Mouse (Mus musculus) frontal cortex, postnatal 36 days (tissue): ENCODE data around the gene Cdr2l.

Experiments used
- DNase-seq, 2 experiments: peaks; one replicate each; pipeline ENCODE4 v3.0.0; 2022; ENCODE audit warnings: low spot score in 2 of 2

Cdr2l gene

GRCm38 (mm10) chr11:115406858-115407401 lies 25.2 kb downstream of the Cdr2l start:
- no peak for DNase-seq

- no peak for DNase-seq
Measured at GRCm38 (mm10) chr11:115408266-115408920, 26.7 kb downstream of the Cdr2l start.

- no peak for DNase-seq
Measured at GRCm38 (mm10) chr11:115409556-115409955, 27.8 kb downstream of the Cdr2l start.

- DNase-seq, result peak; percentile 95
Measured at GRCm38 (mm10) chr11:115419531-115420237, 38.0 kb downstream of the Cdr2l start, which contains the start of the genes Atp5h and Kctd2. Gene Atp5h, minus strand, starts transcription at chr11:115419962. Gene Kctd2, plus strand, starts transcription at chr11:115420128.

GRCm38 (mm10) chr11:115420336-115421190 lies 38.8 kb downstream of the Cdr2l start:
- peak; percentile 51 for DNase-seq

GRCm38 (mm10) chr11:115421328-115421727 lies 39.6 kb downstream of the Cdr2l start:
- no peak for DNase-seq

GRCm38 (mm10) chr11:115421972-115422371 lies 40.3 kb downstream of the Cdr2l start:
- DNase-seq, result no peak

- no peak for DNase-seq
Measured at GRCm38 (mm10) chr11:115423091-115423490, 41.4 kb downstream of the Cdr2l start.

GRCm38 (mm10) chr11:115424666-115425065 lies 43.0 kb downstream of the Cdr2l start:
- no peak for DNase-seq

GRCm38 (mm10) chr11:115425671-115426070 lies 44.0 kb downstream of the Cdr2l start:
- no peak for DNase-seq

- DNase-seq, result peak; percentile 72 to 80
Measured at GRCm38 (mm10) chr11:115427482-115428331, 46.0 kb downstream of the Cdr2l start.

- no peak for DNase-seq
Measured at GRCm38 (mm10) chr11:115429307-115429706, 47.6 kb downstream of the Cdr2l start.

GRCm38 (mm10) chr11:115430561-115430960 lies 48.8 kb downstream of the Cdr2l start:
- no peak for DNase-seq

- no peak for DNase-seq
Measured at GRCm38 (mm10) chr11:115432814-115433213, 51.1 kb downstream of the Cdr2l start.

- no peak for DNase-seq
Measured at GRCm38 (mm10) chr11:115433342-115433741, 51.6 kb downstream of the Cdr2l start.

- no peak for DNase-seq
Measured at GRCm38 (mm10) chr11:115435596-115436337, 54.1 kb downstream of the Cdr2l start.

- DNase-seq, result no peak
Measured at GRCm38 (mm10) chr11:115437571-115438122, 55.9 kb downstream of the Cdr2l start.

- DNase-seq, result no peak
Measured at GRCm38 (mm10) chr11:115439326-115439725, 57.6 kb downstream of the Cdr2l start.

GRCm38 (mm10) chr11:115439906-115440595 lies 58.3 kb downstream of the Cdr2l start, which contains the start of gene Trim80:
Gene Trim80, plus strand, starts transcription at chr11:115440545.
- DNase-seq, result no peak
